Comparison of ENCODE assay signal across 8 mouse cellular contexts in genomic region chr4:95048731-95049100, GRCm38 (mm10). TPM values are rescaled to one million over a fixed set of nuclear protein-coding genes. Genes with fewer than 3 reads are reported as not detected.
DNase-seq lines count a peak whose midpoint lies in the region; ATAC-seq and TF ChIP-seq lines count a peak whose summit lies in the region.

No protein-coding gene starts in this region.

- H3K27me3 ChIP-seq in heart, embryonic 13.5 days (replicated peaks) = no peaks in the 10 kb centered on the region
- no peaks in the 10 kb centered on the region for H3K27me3 ChIP-seq in C2C12 (ENCODE audit: control insufficient read depth, insufficient read depth, insufficient read length)
- no peaks in the 10 kb centered on the region for H3K27me3 ChIP-seq in forebrain, embryonic 11.5 days (ENCODE audit: control insufficient read depth, insufficient read depth, low read length)
- no peaks in the 10 kb centered on the region for H3K27me3 ChIP-seq in limb, embryonic 15.5 days

- peak overlapping the region; percentile 99 for H3K9ac ChIP-seq in heart, embryonic 13.5 days
- H3K9ac ChIP-seq in forebrain, embryonic 11.5 days (ENCODE audit: low read length) = no peak overlapping the region
- H3K9ac ChIP-seq in limb, embryonic 15.5 days = no peak overlapping the region

- peaks cover 19% of the 10 kb centered on the region for H3K4me1 ChIP-seq in heart, embryonic 13.5 days
- peaks cover 6% of the 10 kb centered on the region for H3K4me1 ChIP-seq in forebrain, embryonic 11.5 days (replicated peaks; ENCODE audit: control insufficient read depth, insufficient read depth, low read length)
- peaks cover 20% of the 10 kb centered on the region for H3K4me1 ChIP-seq in limb, embryonic 15.5 days

- no peaks in the 10 kb centered on the region; the same call in 1 of the 2 replicates for H3K36me3 ChIP-seq in heart, embryonic 13.5 days
- H3K36me3 ChIP-seq in C2C12 (ENCODE audit: control insufficient read depth, insufficient read depth) = peaks cover 27% of the 10 kb centered on the region
- H3K36me3 ChIP-seq in forebrain, embryonic 11.5 days (ENCODE audit: control insufficient read depth, insufficient read depth, low read length) = no peaks in the 10 kb centered on the region
- no peaks in the 10 kb centered on the region for H3K36me3 ChIP-seq in limb, embryonic 15.5 days

- H3K27ac ChIP-seq in heart, embryonic 13.5 days (replicated peaks) = 0 out of 2 replicates have a peak overlapping the region, but pooled peaks have one; percentile 5
- H3K27ac ChIP-seq in forebrain, embryonic 11.5 days (ENCODE audit: low read depth, low read length) = no peak overlapping the region
- no peak overlapping the region for H3K27ac ChIP-seq in limb, embryonic 15.5 days

- H3ac ChIP-seq in C2C12 (ENCODE audit: control insufficient read depth, insufficient read length, low read depth) = no peak overlapping the region

- H3K9me3 ChIP-seq in heart, embryonic 13.5 days = no peaks in the 10 kb centered on the region
- no peaks in the 10 kb centered on the region for H3K9me3 ChIP-seq in forebrain, embryonic 11.5 days (ENCODE audit: control insufficient read depth, low read length)
- no peaks in the 10 kb centered on the region for H3K9me3 ChIP-seq in limb, embryonic 15.5 days

- 70% methylated on average over 4 of the region's 4 CpGs for WGBS in heart, embryonic 13.5 days
- 70% methylated on average over 4 of the region's 4 CpGs for WGBS in forebrain, embryonic 11.5 days
- 78% methylated on average over 4 of the region's 4 CpGs for WGBS in limb, embryonic 15.5 days

- DNase-seq in heart, postnatal 25 days (ENCODE audit: low spot score) = no peak
- DNase-seq in forebrain, embryonic 11.5 days (ENCODE audit: low spot score) = no peak
- DNase-seq in spleen, adult 12 weeks (ENCODE audit: low spot score) = no peak
- DNase-seq in adrenal gland, adult 18-20 months (ENCODE audit: low spot score in 2 of 2) = no peak
- no peak for DNase-seq in kidney, postnatal 4 days

- no peak for ATAC-seq in heart, embryonic 13.5 days (ENCODE audit: extremely low read depth, insufficient number of reproducible peaks, low FRiP score, low TSS enrichment)
- no peak for ATAC-seq in forebrain, embryonic 11.5 days (replicated peaks; ENCODE audit: low FRiP score)
- no peak for ATAC-seq in limb, embryonic 15.5 days (ENCODE audit: insufficient number of reproducible peaks, low FRiP score, low TSS enrichment, low read depth)

- intact Hi-C loops in heart, postnatal 25 days (cut with DNase I) = no loop called here

- H3K4me3 ChIP-seq in heart, embryonic 13.5 days = peak overlapping the region; percentile 78
- H3K4me3 ChIP-seq in C2C12 (ENCODE audit: insufficient read depth, poor library complexity, severe bottlenecking) = peak overlapping the region; percentile 89
- no peak overlapping the region; the same call in 1 of the 2 replicates for H3K4me3 ChIP-seq in forebrain, embryonic 11.5 days (ENCODE audit: low read depth, low read length)
- H3K4me3 ChIP-seq in limb, embryonic 15.5 days = peak overlapping the region; percentile 79

- TF ChIP-seq CTCF in C2C12 (IDR thresholded peaks at IDR 0.05; ENCODE audit: control insufficient read depth, insufficient read depth, insufficient read length) = no peak

- H3K79me2 ChIP-seq in C2C12 (ENCODE audit: control insufficient read depth, insufficient read depth) = peaks cover 37% of the 10 kb centered on the region

- H3K79me3 ChIP-seq in C2C12 (ENCODE audit: low read depth) = peaks cover 32% of the 10 kb centered on the region

- H3K4me2 ChIP-seq in heart, embryonic 13.5 days = peak overlapping the region; percentile 90
- H3K4me2 ChIP-seq in forebrain, embryonic 11.5 days (ENCODE audit: low read depth, low read length, severe bottlenecking) = peak overlapping the region; percentile 91; the same call in 1 of the 2 replicates
- H3K4me2 ChIP-seq in limb, embryonic 15.5 days = peak overlapping the region; percentile 86

TF ChIP-seq in C2C12, 6 proteins besides CTCF, POLR2A, EP300 and RAD21:
- TF ChIP-seq MYOG (IDR thresholded peaks at IDR 0.05; ENCODE audit: control insufficient read depth, extremely low read depth, insufficient read length) (no peak), MYOD1 (IDR thresholded peaks at IDR 0.05; ENCODE audit: control insufficient read depth, insufficient read length, low read depth) (no peak), FOSL1 (IDR thresholded peaks at IDR 0.05; ENCODE audit: insufficient read depth, low read length, poor library complexity, severe bottlenecking) (no peak), MAX (IDR thresholded peaks at IDR 0.05) (no peak), USF1 (IDR thresholded peaks at IDR 0.05; ENCODE audit: low read depth) (no peak), CEBPB (IDR thresholded peaks at IDR 0.05; ENCODE audit: low read depth) (no peak)

RNA-seq across cellular contexts. Expression of gene Jun, which starts 3.3 kb away (rescaled TPM):
- polyA plus RNA-seq in heart, embryonic 13.5 days (2015; fragmentation: Nextera tagmentation; extraction: Ambion mirVana) = 67.7 and 72.3 TPM in 2 replicates
- 10 to 100 TPM; 41.1 to 58.1 TPM for total RNA-seq in heart, postnatal 25 days (2021)
- polyA plus RNA-seq in C2C12 (2012; fragmentation: generic; extraction: Trizol) = 71.4 TPM
- 60.7 and 62.7 TPM in 2 replicates for polyA plus RNA-seq in forebrain, embryonic 11.5 days (2014; fragmentation: Nextera tagmentation; extraction: Ambion mirVana)
- 109 and 112 TPM in 2 replicates for polyA plus RNA-seq in limb, embryonic 15.5 days (2015; fragmentation: Nextera tagmentation; extraction: Ambion mirVana)
- 100 to 1,000 TPM; 160 to 307 TPM for total RNA-seq in adrenal gland, adult 18-20 months (2021)
